Mouse (Mus musculus) lung, embryonic 16.5 days (tissue): ENCODE measurements around the gene Il9. TPM values are rescaled to one million over a fixed set of nuclear protein-coding genes. Genes with fewer than 3 reads are reported as not detected.

Experiments
- ATAC-seq: fragments of 200-750 bp; cut with Nextera tagmentation; 2 replicates; pipeline ENCODE4 v1.8.0; 2017; ENCODE audit warnings: low read depth, mild to moderate bottlenecking, moderate library complexity
- H3K27ac ChIP-seq: fragments of 300-500 bp; sonication (generic); 2 replicates; pipeline ENCODE4 v1.5.1; 2014; ENCODE audit warnings: mild to moderate bottlenecking, control low read depth, low read length
- H3K27me3 ChIP-seq: fragments of 300-500 bp; sonication (generic); 2 replicates; pipeline ENCODE4 v1.6.1; 2014; ENCODE audit warnings: low read depth, low read length, mixed read lengths; ENCODE audit not compliant: control insufficient read depth, insufficient read depth
- H3K36me3 ChIP-seq: fragments of 300-500 bp; sonication (generic); 2 replicates; pipeline ENCODE4 v1.6.1; 2014; ENCODE audit warnings: low read length; ENCODE audit not compliant: control insufficient read depth, insufficient read depth
- H3K4me1 ChIP-seq: fragments of 300-500 bp; sonication (generic); replicated peaks from 2 replicates; pipeline ENCODE4 v1.6.1; 2014; ENCODE audit warnings: low read length, mixed read lengths; ENCODE audit not compliant: control insufficient read depth, insufficient read depth
- H3K4me2 ChIP-seq: fragments of 300-500 bp; sonication (generic); 2 replicates; pipeline ENCODE4 v1.6.1; 2014; ENCODE audit warnings: low read depth, low read length, control low read depth
- H3K4me3 ChIP-seq: fragments of 300-500 bp; sonication (generic); 2 replicates; pipeline ENCODE4 v1.5.1; 2014; ENCODE audit warnings: mild to moderate bottlenecking, low read length, control low read depth
- H3K9ac ChIP-seq: fragments of 300-500 bp; sonication (generic); 2 replicates; pipeline ENCODE4 v1.6.1; 2014; ENCODE audit warnings: low read length, control low read depth
- H3K9me3 ChIP-seq: fragments of 300-500 bp; sonication (generic); 2 replicates; pipeline ENCODE4 v1.6.1; 2016; ENCODE audit warnings: low read length; ENCODE audit not compliant: control insufficient read depth
- WGBS: fragments of 180-500 bp; shearing (Covaris S2); extraction: QIAGEN DNeasy Blood & Tissue Kit; methylation state at CpG from one replicate; pipeline ENCODE4 v1.1.7; 2014; 5-methylcytosine and 5-hydroxymethylcytosine counted together
- polyA plus RNA-seq: library from polyadenylated mRNA; unstranded; fragments of >200 nt; fragmentation: Nextera tagmentation; extraction: Ambion mirVana; gene quantifications from 2 replicates; pipeline ENCODE4 v1.2.1, GENCODE M21; 2015

Gene Il9
- not detected in 2 replicates for polyA plus RNA-seq

DNA sequence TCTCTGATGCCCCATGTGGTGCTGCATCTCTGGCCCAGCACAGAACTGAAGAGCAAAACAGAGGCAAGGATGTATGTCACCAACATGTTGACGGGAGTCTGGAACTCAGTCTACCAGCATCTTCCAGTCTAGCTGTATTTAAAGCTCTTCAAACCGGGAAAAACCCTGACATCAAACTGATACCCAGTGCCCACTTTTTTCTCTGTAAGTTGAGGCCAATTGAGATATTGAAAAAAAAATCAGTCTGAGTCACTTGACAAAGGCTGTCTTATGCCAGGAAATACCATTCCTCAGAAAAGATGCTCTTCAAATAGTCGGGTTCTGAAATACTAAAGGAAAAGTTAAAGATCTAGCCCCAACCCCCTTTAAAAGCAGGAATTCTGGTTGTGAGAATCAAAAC lies at the start of gene Il9:
Il9 (minus strand) TSS at position 101 of the 400 bp plus-strand sequence.
- Histone ChIP-seq H3K9me3 (no peaks in the 10 kb centered on the region), H3K36me3 (no peaks in the 10 kb centered on the region), H3K27me3 (no peaks in the 10 kb centered on the region), H3K4me3 (no peak within 1 kb of the TSS), H3K9ac (no peak within 1 kb of the TSS), H3K4me1 (peaks cover 3% of the 10 kb centered on the region), H3K27ac (no peak within 1 kb of the TSS), H3K4me2 (no peak within 1 kb of the TSS)
- ATAC-seq = no peak
- WGBS = 63% methylated on average over 3 of the region's 3 CpGs

DNA sequence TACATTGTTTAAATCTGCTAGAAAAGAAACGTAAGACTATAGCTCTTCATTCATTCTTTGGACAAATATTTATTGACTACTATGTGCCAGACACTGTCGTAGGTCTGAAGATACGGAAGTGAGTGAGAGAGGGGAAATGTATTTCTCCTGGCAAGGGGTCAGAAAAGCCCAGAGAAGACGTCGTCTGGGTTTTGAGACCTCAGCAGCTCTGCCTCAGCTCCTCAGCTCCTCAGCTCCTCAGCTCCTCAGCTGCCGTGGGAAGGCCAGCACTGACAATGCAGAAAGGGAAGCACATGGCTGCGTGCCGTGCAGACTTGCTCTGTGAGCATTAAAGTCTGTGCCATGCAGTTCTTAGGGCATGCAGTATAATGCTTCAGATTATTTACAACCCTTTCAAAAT lies 47.6 kb upstream of the Il9 start:
- H3K4me1 ChIP-seq = no peaks in the 10 kb centered on the region
- 33% methylated on average over 8 of the region's 8 CpGs for WGBS
- H3K4me2 ChIP-seq = no peak overlapping the region

DNA sequence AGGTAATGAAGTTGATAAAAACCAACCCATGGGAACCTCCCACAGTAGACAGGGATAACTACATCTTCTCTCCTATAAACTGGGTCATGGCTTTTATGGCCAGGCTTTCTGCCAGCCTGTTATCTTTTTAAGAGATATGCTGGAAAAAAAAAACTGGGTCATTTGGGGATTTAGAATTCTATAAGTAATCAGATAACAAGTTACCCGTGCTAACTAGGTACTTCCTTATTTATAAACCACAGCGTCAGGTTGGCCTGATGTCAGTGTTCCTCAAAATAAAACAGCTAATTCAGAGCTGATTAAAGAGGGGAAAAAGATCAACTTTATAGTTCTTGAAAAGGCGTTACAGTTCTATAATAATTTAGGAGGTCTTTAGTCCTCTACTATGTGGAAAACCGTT lies 47.0 kb upstream of the Il9 start:
- WGBS = 66% methylated on average over 4 of the region's 4 CpGs
- H3K9me3 ChIP-seq = peaks cover 7% of the 10 kb centered on the region; the same call in 1 of the 2 replicates
- no peak overlapping the region for H3K9ac ChIP-seq
- H3K4me2 ChIP-seq = no peak overlapping the region
- ATAC-seq = no peak
- H3K4me3 ChIP-seq = no peak overlapping the region
- H3K27ac ChIP-seq = no peak overlapping the region
- H3K27me3 ChIP-seq = no peaks in the 10 kb centered on the region; the same call in 1 of the 2 replicates
- H3K36me3 ChIP-seq = no peaks in the 10 kb centered on the region
- no peaks in the 10 kb centered on the region for H3K4me1 ChIP-seq

More for the DNA sequence above, 47.6 kb upstream of the Il9 start:
- ATAC-seq = no peak
- Histone ChIP-seq H3K27ac (no peak overlapping the region), H3K9me3 (peaks cover 7% of the 10 kb centered on the region; the same call in 1 of the 2 replicates), H3K4me3 (no peak overlapping the region), H3K36me3 (no peaks in the 10 kb centered on the region), H3K9ac (no peak overlapping the region), H3K27me3 (no peaks in the 10 kb centered on the region; the same call in 1 of the 2 replicates)

DNA sequence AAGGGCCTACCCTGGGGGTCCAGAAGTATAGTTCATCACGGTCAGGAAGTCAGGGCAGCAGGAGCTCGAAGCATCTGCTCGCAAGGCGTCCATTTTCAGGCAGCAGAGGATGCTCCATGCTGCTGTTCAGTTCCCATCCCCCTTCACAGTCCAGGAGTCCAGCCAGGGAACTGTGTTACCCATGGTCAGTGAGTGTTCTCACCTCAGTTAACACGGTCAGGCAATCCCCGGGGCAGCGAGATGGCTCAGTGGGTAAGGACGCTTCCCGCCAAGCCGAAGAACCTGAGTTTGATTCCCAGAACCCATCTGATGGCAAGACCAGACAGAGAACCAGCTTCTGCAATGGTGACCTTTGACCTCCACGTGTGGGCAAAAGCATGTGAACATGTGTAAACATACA lies 46.2 kb upstream of the Il9 start:
- H3K9me3 ChIP-seq = no peaks in the 10 kb centered on the region
- no peak overlapping the region for H3K4me3 ChIP-seq
- no peak for ATAC-seq
- H3K9ac ChIP-seq = no peak overlapping the region
- H3K4me2 ChIP-seq = no peak overlapping the region
- H3K4me1 ChIP-seq = no peaks in the 10 kb centered on the region
- H3K27ac ChIP-seq = no peak overlapping the region
- H3K36me3 ChIP-seq = no peaks in the 10 kb centered on the region
- WGBS = 85% methylated on average over 11 of the region's 11 CpGs
- H3K27me3 ChIP-seq = no peaks in the 10 kb centered on the region; the same call in 1 of the 2 replicates

DNA sequence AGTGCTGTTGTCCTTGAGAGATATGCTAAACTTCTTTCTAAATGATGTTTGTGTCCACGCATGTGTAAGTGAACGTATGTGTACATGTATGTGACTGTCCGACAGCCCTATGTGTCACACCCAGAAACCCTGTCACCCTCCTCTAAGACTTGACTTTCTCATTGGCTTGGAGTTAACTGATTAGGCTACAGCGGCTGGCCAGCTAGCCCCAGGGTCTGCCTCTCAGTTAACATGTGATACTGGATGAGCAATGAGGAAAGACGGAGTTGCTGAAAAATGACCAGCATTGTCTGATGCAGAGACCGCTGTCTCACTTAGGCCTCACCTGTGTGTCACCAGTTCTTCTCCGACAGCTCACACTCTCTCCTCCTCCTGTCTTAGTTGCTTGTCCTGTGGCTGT lies 45.8 kb upstream of the Il9 start:
- Histone ChIP-seq H3K4me2 (no peak overlapping the region), H3K4me3 (no peak overlapping the region), H3K9me3 (no peaks in the 10 kb centered on the region), H3K4me1 (0 out of 2 replicates have a peak, but pooled peaks cover under 1% of the 10 kb centered on the region), H3K9ac (no peak overlapping the region), H3K36me3 (no peaks in the 10 kb centered on the region), H3K27me3 (no peaks in the 10 kb centered on the region; the same call in 1 of the 2 replicates), H3K27ac (no peak overlapping the region)
- 88% methylated on average over 7 of the region's 7 CpGs for WGBS
- ATAC-seq = no peak

DNA sequence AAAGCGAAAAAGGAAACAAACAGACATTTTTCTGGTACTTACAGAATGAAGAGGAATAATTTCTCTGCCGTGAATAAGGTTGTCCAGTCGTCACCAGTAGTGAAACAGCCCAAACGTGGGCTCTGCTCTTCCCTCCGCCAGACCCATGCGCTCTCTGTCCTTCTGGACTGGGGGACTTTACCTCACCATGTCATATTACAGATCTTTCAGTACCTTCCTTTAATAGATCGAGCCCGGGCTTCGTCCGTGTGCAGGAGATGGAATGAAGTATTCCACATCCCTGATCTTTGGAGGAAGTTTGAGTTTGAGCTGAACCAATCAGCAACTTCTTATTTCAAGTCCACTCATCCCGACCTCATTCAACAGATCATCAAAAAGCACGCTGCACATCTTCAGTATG lies 44.8 kb upstream of the Il9 start:
- no peak overlapping the region for H3K9ac ChIP-seq
- no peak overlapping the region for H3K27ac ChIP-seq
- no peak for ATAC-seq
- no peak overlapping the region for H3K4me2 ChIP-seq
- no peaks in the 10 kb centered on the region for H3K36me3 ChIP-seq
- H3K27me3 ChIP-seq = no peaks in the 10 kb centered on the region; the same call in 1 of the 2 replicates
- no peaks in the 10 kb centered on the region for H3K9me3 ChIP-seq
- 60% methylated on average over 12 of the region's 12 CpGs for WGBS
- 0 out of 2 replicates have a peak, but pooled peaks cover 2% of the 10 kb centered on the region for H3K4me1 ChIP-seq
- no peak overlapping the region for H3K4me3 ChIP-seq

DNA sequence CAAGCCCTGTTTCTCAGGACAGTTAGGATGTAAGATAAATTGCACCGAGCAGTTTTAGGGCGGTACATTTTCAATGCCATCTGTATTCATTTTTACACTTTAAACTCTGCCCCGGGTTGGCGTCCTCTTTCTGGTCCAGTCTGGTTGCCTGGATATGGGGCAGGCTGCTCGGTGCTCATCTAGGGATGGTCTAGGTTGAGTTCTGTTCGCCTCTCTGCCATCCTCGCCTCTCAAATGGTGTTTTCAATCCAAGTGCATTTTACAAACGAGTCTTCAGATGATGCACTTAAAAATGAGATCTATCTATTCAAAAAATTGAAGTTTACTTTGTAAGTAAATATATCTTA lies 40.7 kb upstream of the Il9 start:
- H3K4me2 ChIP-seq = peak overlapping the region; percentile 97
- H3K27ac ChIP-seq = 0 out of 2 replicates have a peak overlapping the region, but pooled peaks have one; percentile 36
- H3K36me3 ChIP-seq = no peaks in the 10 kb centered on the region
- peak overlapping the region; percentile 75 for H3K4me3 ChIP-seq
- H3K4me1 ChIP-seq = 0 out of 2 replicates have a peak, but pooled peaks cover 2% of the 10 kb centered on the region
- no peak for ATAC-seq
- H3K9me3 ChIP-seq = no peaks in the 10 kb centered on the region
- WGBS = 3% methylated on average over 8 of the region's 8 CpGs
- H3K9ac ChIP-seq = peak overlapping the region; percentile 80
- no peaks in the 10 kb centered on the region for H3K27me3 ChIP-seq

DNA sequence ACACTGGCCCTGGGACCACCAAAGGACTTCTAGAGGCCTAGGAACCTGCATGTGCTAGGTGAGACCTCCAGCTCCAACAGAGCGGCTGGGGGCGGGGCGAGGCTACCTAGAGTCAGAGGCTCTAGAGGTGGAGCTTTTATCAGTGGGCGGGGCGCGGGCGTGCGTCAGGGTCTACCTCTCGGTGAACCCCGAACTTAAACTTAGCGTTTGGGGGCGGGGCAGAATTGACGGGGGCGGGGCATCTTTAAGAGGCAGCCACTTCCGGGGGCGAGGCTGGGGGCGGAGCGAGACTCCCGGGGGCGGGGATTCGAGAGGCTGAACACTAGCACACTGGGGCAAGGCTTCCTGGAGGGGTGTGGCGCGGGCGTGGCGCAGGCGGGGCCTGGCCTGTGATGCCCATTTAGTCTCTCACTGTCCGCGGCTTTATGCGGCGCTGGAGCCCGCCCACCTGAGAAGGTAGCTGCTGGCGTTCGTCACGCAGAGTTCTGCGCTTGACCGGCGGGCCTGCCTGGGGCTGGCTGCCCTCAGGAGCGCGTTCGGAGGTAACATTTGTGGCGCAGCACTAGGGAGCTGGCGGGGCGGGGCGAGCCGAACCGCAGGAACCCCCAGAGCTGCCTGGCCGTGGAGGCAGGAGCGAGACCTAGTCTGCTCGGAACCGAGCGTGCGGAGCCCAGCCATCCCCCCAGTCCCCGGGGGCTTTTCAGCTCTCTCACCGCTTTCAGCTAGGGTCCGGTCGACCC lies 40.2 kb upstream of the Il9 start, which contains the start of gene Fbxl21:
Fbxl21 (plus strand) TSS at position 392 of the 740 bp plus-strand sequence.
- peak within 1 kb of the TSS; percentile 75 for H3K4me3 ChIP-seq
- no peaks in the 10 kb centered on the region for H3K9me3 ChIP-seq
- peak within 1 kb of the TSS; percentile 80 for H3K9ac ChIP-seq
- H3K27ac ChIP-seq = 0 out of 2 replicates have a peak within 1 kb of the TSS, but pooled peaks have one; percentile 36
- peak within 1 kb of the TSS; percentile 97 for H3K4me2 ChIP-seq
- H3K27me3 ChIP-seq = no peaks in the 10 kb centered on the region
- no peaks in the 10 kb centered on the region for H3K36me3 ChIP-seq
- ATAC-seq = peak; percentile 100
- 0 out of 2 replicates have a peak, but pooled peaks cover 2% of the 10 kb centered on the region for H3K4me1 ChIP-seq
- under 1% methylated on average over 51 of the region's 56 CpGs for WGBS

DNA sequence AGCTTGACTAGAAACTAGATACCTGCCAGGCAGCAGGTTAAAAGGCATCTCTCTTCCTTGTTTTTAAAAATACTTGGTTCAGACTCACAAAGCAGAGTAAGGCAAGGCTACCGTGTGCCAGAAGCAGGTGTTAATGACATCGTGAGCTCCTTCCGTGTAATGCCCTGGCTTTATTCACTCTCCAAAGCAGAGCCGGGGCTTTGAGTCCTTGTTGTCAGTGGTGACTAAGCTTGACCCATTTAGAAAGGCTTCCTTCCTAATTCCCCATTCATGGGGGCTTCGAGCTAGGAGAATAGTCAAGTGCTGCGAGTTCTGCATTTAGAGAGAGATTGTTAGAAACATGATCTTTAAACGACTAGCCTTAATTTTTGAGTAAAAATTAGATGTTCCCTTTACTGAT lies 34.8 kb upstream of the Il9 start:
- H3K9me3 ChIP-seq = no peaks in the 10 kb centered on the region
- H3K36me3 ChIP-seq = no peaks in the 10 kb centered on the region
- H3K27ac ChIP-seq = no peak overlapping the region
- ATAC-seq = no peak
- H3K27me3 ChIP-seq = no peaks in the 10 kb centered on the region
- no peak overlapping the region for H3K4me3 ChIP-seq
- no peak overlapping the region for H3K9ac ChIP-seq
- no peaks in the 10 kb centered on the region for H3K4me1 ChIP-seq
- H3K4me2 ChIP-seq = no peak overlapping the region
- 48% methylated on average over 7 of the region's 7 CpGs for WGBS
